Mouse (Mus musculus) liver, embryonic 14.5 days (tissue): Measurements from ENCODE around the gene Slc46a3.

Experiments
- CTCF ChIP-seq: IDR thresholded peaks from 2 replicates; pipeline ENCODE4 v1.5.1; 2016; ENCODE audit warnings: antibody characterized with exemption, low read depth, control low read depth
- EP300 ChIP-seq: IDR thresholded peaks from 2 replicates; pipeline ENCODE4 v1.6.1; 2016; ENCODE audit warnings: antibody characterized with exemption, low read depth

DNA sequence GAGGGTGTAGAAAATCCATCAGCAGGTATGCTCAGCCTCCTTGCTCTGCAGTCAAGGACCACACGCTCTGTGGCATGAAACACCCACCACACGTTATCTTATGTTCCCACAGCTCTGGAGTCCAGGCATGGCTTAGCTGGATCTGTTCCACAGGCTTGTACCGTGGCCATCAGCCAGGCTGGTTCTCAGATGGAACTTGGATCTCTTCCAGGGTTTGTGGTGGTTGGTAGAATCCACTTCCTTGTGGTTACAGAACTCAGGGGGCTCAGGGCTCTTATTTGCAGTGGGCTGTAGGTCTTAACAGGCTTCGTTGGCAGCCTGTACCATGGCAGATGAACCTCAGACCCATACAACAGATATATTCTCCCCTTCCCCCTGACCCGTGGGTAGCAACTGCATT, 44.6 kb upstream of the Slc46a3 start:
- TF ChIP-seq CTCF = no peak
- TF ChIP-seq EP300 = no peak
